In genomic region chr17:88462658-88463057, GRCm38 (mm10) we compare ENCODE assay signal across 9 mouse cellular contexts. TPM values are rescaled to one million over a fixed set of nuclear protein-coding genes. Genes with fewer than 3 reads are reported as not detected.
DNase-seq lines count a peak whose midpoint lies in the region; ATAC-seq and TF ChIP-seq lines count a peak whose summit lies in the region.
"Had no signal": no experiment of that assay in that cellular context is flagged by ENCODE, and none has a peak within 500 bp of the region (broad histone marks: within the 10 kb centered on the region; RNA-seq: fewer than 3 reads in every experiment).

No protein-coding gene starts in this region.

- ATAC-seq in kidney, embryonic 14.5 days (ENCODE audit: low FRiP score, low TSS enrichment): no peak
- ATAC-seq in monocyte, adult 5-6 weeks (replicated peaks; ENCODE audit: insufficient number of reproducible peaks, low FRiP score, low TSS enrichment, poor library complexity, severe bottlenecking): peak; percentile 81
- ATAC-seq in neural tube, embryonic 15.5 days (ENCODE audit: low FRiP score): no peak

- TF ChIP-seq CTCF in kidney, adult 2 months (conservative IDR thresholded peaks at IDR 0.05; ENCODE audit: insufficient read depth, insufficient read length, low read depth, low read length): no peak

- peak; percentile 90 for DNase-seq in kidney, adult 2 months
- peak; percentile 33 to 51 for DNase-seq in cerebellum, postnatal 14 days
- peak; percentile 66 for DNase-seq in kidney, postnatal 10 days
- no peak for DNase-seq in testis, postnatal 10 days (ENCODE audit: low spot score)
- no peak for DNase-seq in B cell, adult 2 months

- peaks cover 11% of the 10 kb centered on the region; the same call in 1 of the 2 replicates for H3K4me1 ChIP-seq in kidney, adult 2 months (ENCODE audit: control insufficient read depth, insufficient read depth, low read length)
- 0 out of 2 replicates have a peak, but pooled peaks cover 2% of the 10 kb centered on the region for H3K4me1 ChIP-seq in kidney, embryonic 14.5 days (ENCODE audit: control insufficient read depth, insufficient read depth, low read length)
- no peaks in the 10 kb centered on the region for H3K4me1 ChIP-seq in neural tube, embryonic 15.5 days

- H3K9me3 ChIP-seq in kidney, embryonic 14.5 days (ENCODE audit: control insufficient read depth, low read length): no peaks in the 10 kb centered on the region
- H3K9me3 ChIP-seq in neural tube, embryonic 15.5 days (replicated peaks): no peaks in the 10 kb centered on the region
- H3K9me3 ChIP-seq: lung, embryonic 15.5 days had no signal

- H3K27me3 ChIP-seq in kidney, adult 2 months (replicated peaks; ENCODE audit: control insufficient read depth, insufficient read depth, low read length): no peaks in the 10 kb centered on the region
- H3K27me3 ChIP-seq in kidney, embryonic 14.5 days (ENCODE audit: control insufficient read depth, insufficient read depth, low read length): no peaks in the 10 kb centered on the region
- no peaks in the 10 kb centered on the region for H3K27me3 ChIP-seq in neural tube, embryonic 15.5 days (replicated peaks)
- H3K27me3 ChIP-seq: lung, embryonic 15.5 days had no signal

- TF ChIP-seq POLR2A in kidney, adult 2 months (IDR thresholded peaks at IDR 0.05; ENCODE audit: low read depth, low read length): no peak

- H3K4me3 ChIP-seq in kidney, adult 2 months (ENCODE audit: insufficient read depth, low read depth, low read length): no peak overlapping the region
- H3K4me3 ChIP-seq in kidney, embryonic 14.5 days (ENCODE audit: low read length): no peak overlapping the region
- H3K4me3 ChIP-seq in neural tube, embryonic 15.5 days (replicated peaks): no peak overlapping the region
- H3K4me3 ChIP-seq: lung, embryonic 15.5 days had no signal

- no peaks in the 10 kb centered on the region; the same call in 1 of the 2 replicates for H3K36me3 ChIP-seq in kidney, adult 2 months (ENCODE audit: control insufficient read depth, insufficient read depth, low read length)
- no peaks in the 10 kb centered on the region; the same call in 1 of the 2 replicates for H3K36me3 ChIP-seq in kidney, embryonic 14.5 days (ENCODE audit: control insufficient read depth, insufficient read depth, low read length)
- H3K36me3 ChIP-seq in neural tube, embryonic 15.5 days: no peaks in the 10 kb centered on the region; the same call in 1 of the 2 replicates

- 22% methylated on average over 5 of the region's 5 CpGs for WGBS in kidney, adult 2 months
- WGBS in kidney, embryonic 14.5 days: 70% methylated on average over 5 of the region's 5 CpGs
- WGBS in neural tube, embryonic 15.5 days: 74% methylated on average over 5 of the region's 5 CpGs

- no peak overlapping the region for H3K4me2 ChIP-seq in kidney, embryonic 14.5 days (replicated peaks; ENCODE audit: low read depth, low read length)
- no peak overlapping the region for H3K4me2 ChIP-seq in neural tube, embryonic 15.5 days
- H3K4me2 ChIP-seq: lung, embryonic 15.5 days had no signal

- H3K27ac ChIP-seq in kidney, adult 2 months (ENCODE audit: insufficient read depth, low read depth, low read length): peak overlapping the region; percentile 9; the same call in 1 of the 2 replicates
- H3K27ac ChIP-seq in kidney, embryonic 14.5 days (ENCODE audit: low read depth, low read length): no peak overlapping the region
- H3K27ac ChIP-seq in neural tube, embryonic 15.5 days (replicated peaks): no peak overlapping the region
- H3K27ac ChIP-seq: lung, embryonic 15.5 days had no signal

- H3K9ac ChIP-seq in kidney, embryonic 14.5 days (ENCODE audit: low read depth, low read length): no peak overlapping the region
- H3K9ac ChIP-seq in neural tube, embryonic 15.5 days (replicated peaks): no peak overlapping the region
- H3K9ac ChIP-seq: lung, embryonic 15.5 days had no signal

RNA-seq across cellular contexts. Expression of gene Foxn2, which starts 22.1 kb away (rescaled TPM):
- polyA plus RNA-seq in kidney, adult 2 months (2012; rRNA removed): 2.7 and 2.9 TPM in 2 replicates
- 12.2 and 12.6 TPM in 2 replicates for polyA plus RNA-seq in kidney, embryonic 14.5 days (2014; fragmentation: Nextera tagmentation; extraction: Ambion mirVana)
- 79.1 to 92.7 TPM (median 88.6 TPM) in 3 replicates for total RNA-seq in monocyte, adult 5-6 weeks (2017)
- polyA plus RNA-seq in neural tube, embryonic 15.5 days (2015; fragmentation: Nextera tagmentation; extraction: Ambion mirVana): 8.4 and 9.6 TPM in 2 replicates

Comparison
In these comparisons a context has a peak if more than half of its experiments do, and no peak if none do; other contexts are left out.
1. DNase-seq: peak in kidney, adult 2 months (single experiment), cerebellum, postnatal 14 days (2 of 2) and kidney, postnatal 10 days (single experiment); none in testis, postnatal 10 days (single experiment) and B cell, adult 2 months (0 of 2).